Mouse (Mus musculus): ENCODE measurements around the gene Snx18.

- TF ChIP-seq POLR2A (IDR thresholded peaks at IDR 0.05; ENCODE audit: low read depth, low read length) (no peak), CTCF (IDR thresholded peaks at IDR 0.05; ENCODE audit: extremely low read depth, insufficient read depth, insufficient read length, insufficient replicate concordance) (no peak)
Observed at GRCm38 (mm10) chr13:113593711-113594110, 24.7 kb downstream of the Snx18 start.
